Mouse (Mus musculus): ENCODE measurements at regions not wholly inside any gene's neighbourhood (a gene's known extent, or its start where the extent isn't known, plus 50 kb on each side); places are given as distances from the start of the nearest gene placed in this dataset.
A peak's percentile ranks its signal among the peaks of the same experiment; 100 is the strongest.

- H3K36me3 ChIP-seq (ENCODE audit: control insufficient read depth, insufficient read depth, low read length, poor library complexity, severe bottlenecking): no peaks in the 10 kb centered on the region
- no peaks in the 10 kb centered on the region for H3K9me3 ChIP-seq (replicated peaks; ENCODE audit: control insufficient read depth, insufficient read depth, low read length, poor library complexity, severe bottlenecking)
- no peak overlapping the region for H3K27ac ChIP-seq (ENCODE audit: insufficient read depth, low read length)
- no peak overlapping the region for H3K4me3 ChIP-seq (ENCODE audit: low read depth, low read length)
- no peak for TF ChIP-seq CTCF (IDR thresholded peaks at IDR 0.05; ENCODE audit: low read depth, low read length)
- no peak for TF ChIP-seq EP300 (IDR thresholded peaks at IDR 0.05; ENCODE audit: insufficient read depth, low read depth, low read length)
- no peak for TF ChIP-seq POLR2A (IDR thresholded peaks at IDR 0.05; ENCODE audit: insufficient read depth, low read length)
- H3K9ac ChIP-seq (ENCODE audit: low read depth, poor library complexity, severe bottlenecking): no peak overlapping the region
- no peaks in the 10 kb centered on the region for H3K27me3 ChIP-seq (ENCODE audit: control insufficient read depth, insufficient read depth, low read length, poor library complexity, severe bottlenecking)
- H3K4me1 ChIP-seq (ENCODE audit: control insufficient read depth, insufficient read depth, low read length): no peaks in the 10 kb centered on the region
These were observed 194.3 kb downstream of the Htr7 start for GRCm38 (mm10) chr19:35863049-35863448.

- Histone ChIP-seq H3K9me3 (replicated peaks; ENCODE audit: control insufficient read depth, insufficient read depth, low read length, poor library complexity, severe bottlenecking) (no peaks in the 10 kb centered on the region), H3K4me3 (ENCODE audit: low read depth, low read length) (no peak overlapping the region), H3K27me3 (ENCODE audit: control insufficient read depth, insufficient read depth, low read length, poor library complexity, severe bottlenecking) (no peaks in the 10 kb centered on the region), H3K9ac (ENCODE audit: low read depth, poor library complexity, severe bottlenecking) (no peak overlapping the region), H3K4me1 (ENCODE audit: control insufficient read depth, insufficient read depth, low read length) (no peaks in the 10 kb centered on the region), H3K36me3 (ENCODE audit: control insufficient read depth, insufficient read depth, low read length, poor library complexity, severe bottlenecking) (no peaks in the 10 kb centered on the region), H3K27ac (ENCODE audit: insufficient read depth, low read length) (no peak overlapping the region)
- TF ChIP-seq POLR2A (IDR thresholded peaks at IDR 0.05; ENCODE audit: insufficient read depth, low read length): no peak
- no peak for TF ChIP-seq EP300 (IDR thresholded peaks at IDR 0.05; ENCODE audit: insufficient read depth, low read depth, low read length)
- no peak for TF ChIP-seq CTCF (IDR thresholded peaks at IDR 0.05; ENCODE audit: low read depth, low read length)
These were observed 195.9 kb downstream of the Htr7 start for GRCm38 (mm10) chr19:35861421-35861820.

- H3K9me3 ChIP-seq (replicated peaks; ENCODE audit: control insufficient read depth, insufficient read depth, low read length, poor library complexity, severe bottlenecking): no peaks in the 10 kb centered on the region
- H3K9ac ChIP-seq (ENCODE audit: low read depth, poor library complexity, severe bottlenecking): no peak overlapping the region
- H3K4me3 ChIP-seq (ENCODE audit: low read depth, low read length): no peak overlapping the region
These were observed 224.3 kb downstream of the Htr7 start for GRCm38 (mm10) chr19:35832992-35833391.

GRCm38 (mm10) chr19:35826074-35826473 lies 231.2 kb downstream of the Htr7 start:
- Histone ChIP-seq H3K27ac (ENCODE audit: insufficient read depth, low read length) (no peak overlapping the region), H3K4me1 (ENCODE audit: control insufficient read depth, insufficient read depth, low read length) (no peaks in the 10 kb centered on the region), H3K36me3 (ENCODE audit: control insufficient read depth, insufficient read depth, low read length, poor library complexity, severe bottlenecking) (no peaks in the 10 kb centered on the region), H3K9ac (ENCODE audit: low read depth, poor library complexity, severe bottlenecking) (no peak overlapping the region), H3K27me3 (ENCODE audit: control insufficient read depth, insufficient read depth, low read length, poor library complexity, severe bottlenecking) (no peaks in the 10 kb centered on the region), H3K4me3 (ENCODE audit: low read depth, low read length) (no peak overlapping the region), H3K9me3 (replicated peaks; ENCODE audit: control insufficient read depth, insufficient read depth, low read length, poor library complexity, severe bottlenecking) (no peaks in the 10 kb centered on the region)
- TF ChIP-seq EP300 (IDR thresholded peaks at IDR 0.05; ENCODE audit: insufficient read depth, low read depth, low read length) (no peak), POLR2A (IDR thresholded peaks at IDR 0.05; ENCODE audit: insufficient read depth, low read length) (no peak)

More at GRCm38 (mm10) chr19:35832992-35833391, 224.3 kb downstream of the Htr7 start:
- no peak overlapping the region for H3K27ac ChIP-seq (ENCODE audit: insufficient read depth, low read length)
- H3K27me3 ChIP-seq (ENCODE audit: control insufficient read depth, insufficient read depth, low read length, poor library complexity, severe bottlenecking): no peaks in the 10 kb centered on the region
- H3K4me1 ChIP-seq (ENCODE audit: control insufficient read depth, insufficient read depth, low read length): no peaks in the 10 kb centered on the region
- H3K36me3 ChIP-seq (ENCODE audit: control insufficient read depth, insufficient read depth, low read length, poor library complexity, severe bottlenecking): no peaks in the 10 kb centered on the region
- TF ChIP-seq POLR2A (IDR thresholded peaks at IDR 0.05; ENCODE audit: insufficient read depth, low read length) (no peak), CTCF (IDR thresholded peaks at IDR 0.05; ENCODE audit: low read depth, low read length) (peak; percentile 20)

- H3K4me3 ChIP-seq (ENCODE audit: low read depth, low read length): no peak overlapping the region
- no peaks in the 10 kb centered on the region for H3K4me1 ChIP-seq (ENCODE audit: control insufficient read depth, insufficient read depth, low read length)
- TF ChIP-seq CTCF (IDR thresholded peaks at IDR 0.05; ENCODE audit: low read depth, low read length): no peak
- no peak for TF ChIP-seq EP300 (IDR thresholded peaks at IDR 0.05; ENCODE audit: insufficient read depth, low read depth, low read length)
- TF ChIP-seq POLR2A (IDR thresholded peaks at IDR 0.05; ENCODE audit: insufficient read depth, low read length): no peak
- no peaks in the 10 kb centered on the region for H3K9me3 ChIP-seq (replicated peaks; ENCODE audit: control insufficient read depth, insufficient read depth, low read length, poor library complexity, severe bottlenecking)
- H3K9ac ChIP-seq (ENCODE audit: low read depth, poor library complexity, severe bottlenecking): no peak overlapping the region
- H3K36me3 ChIP-seq (ENCODE audit: control insufficient read depth, insufficient read depth, low read length, poor library complexity, severe bottlenecking): no peaks in the 10 kb centered on the region
- H3K27me3 ChIP-seq (ENCODE audit: control insufficient read depth, insufficient read depth, low read length, poor library complexity, severe bottlenecking): no peaks in the 10 kb centered on the region
- H3K27ac ChIP-seq (ENCODE audit: insufficient read depth, low read length): no peak overlapping the region
These were observed 237.7 kb downstream of the Htr7 start for GRCm38 (mm10) chr19:35819626-35820025.

- Histone ChIP-seq H3K9me3 (replicated peaks; ENCODE audit: control insufficient read depth, insufficient read depth, low read length, poor library complexity, severe bottlenecking) (no peaks in the 10 kb centered on the region), H3K27ac (ENCODE audit: insufficient read depth, low read length) (no peak overlapping the region), H3K36me3 (ENCODE audit: control insufficient read depth, insufficient read depth, low read length, poor library complexity, severe bottlenecking) (no peaks in the 10 kb centered on the region), H3K9ac (ENCODE audit: low read depth, poor library complexity, severe bottlenecking) (no peak overlapping the region), H3K4me3 (ENCODE audit: low read depth, low read length) (no peak overlapping the region), H3K27me3 (ENCODE audit: control insufficient read depth, insufficient read depth, low read length, poor library complexity, severe bottlenecking) (no peaks in the 10 kb centered on the region), H3K4me1 (ENCODE audit: control insufficient read depth, insufficient read depth, low read length) (no peaks in the 10 kb centered on the region)
- TF ChIP-seq CTCF (IDR thresholded peaks at IDR 0.05; ENCODE audit: low read depth, low read length) (no peak), EP300 (IDR thresholded peaks at IDR 0.05; ENCODE audit: insufficient read depth, low read depth, low read length) (no peak), POLR2A (IDR thresholded peaks at IDR 0.05; ENCODE audit: insufficient read depth, low read length) (no peak)
These were observed 262.6 kb downstream of the Htr7 start for GRCm38 (mm10) chr19:35794661-35795060.
